Mouse (Mus musculus) CH12.LX (cell line): Measurements from ENCODE around the gene Eef2k.

Source experiments
- CHD1 ChIP-seq: IDR thresholded peaks from 2 replicates; pipeline ENCODE4 v1.6.1; 2012; ENCODE audit warnings: low read depth, low read length, improper control_type of control experiment, inconsistent platforms
- CTCF ChIP-seq, 2 experiments: IDR thresholded peaks in 1 of 2; conservative IDR thresholded peaks in 1 of 2; 2 replicates each; pipeline ENCODE4 v1.5.1; 2011 to 2012; ENCODE audit warnings: low read depth in 2 of 2, low read length in 2 of 2, improper control_type of control experiment in 1 of 2, inconsistent platforms in 1 of 2, mild to moderate bottlenecking in 1 of 2, moderate library complexity in 1 of 2
- EP300 ChIP-seq: IDR thresholded peaks from 2 replicates; pipeline ENCODE4 v1.6.1; 2011; ENCODE audit warnings: low read length, improper control_type of control experiment
- JUND ChIP-seq: conservative IDR thresholded peaks from 2 replicates; pipeline ENCODE4 v1.6.1; 2011; ENCODE audit warnings: low read depth, low read length, improper control_type of control experiment
- MAFK ChIP-seq: IDR thresholded peaks from 2 replicates; pipeline ENCODE4 v1.6.1; 2011; ENCODE audit warnings: low read length, improper control_type of control experiment; ENCODE audit not compliant: insufficient replicate concordance
- NRF1 ChIP-seq: IDR thresholded peaks from 2 replicates; pipeline ENCODE4 v1.6.1; 2014; ENCODE audit warnings: low read depth, mild to moderate bottlenecking, inconsistent platforms, low read length, improper control_type of control experiment, moderate library complexity
- PAX5 ChIP-seq: IDR thresholded peaks from 2 replicates; pipeline ENCODE4 v1.6.1; 2012; ENCODE audit warnings: low read length, inconsistent platforms, mixed read lengths
- POLR2A ChIP-seq: IDR thresholded peaks from 2 replicates; pipeline ENCODE4 v1.6.1; 2011; ENCODE audit warnings: low read depth, mild to moderate bottlenecking, improper control_type of control experiment, low read length
- RAD21 ChIP-seq: IDR thresholded peaks from 2 replicates; pipeline ENCODE4 v1.6.1; 2011; ENCODE audit warnings: low read depth, mild to moderate bottlenecking, low read length, improper control_type of control experiment, moderate library complexity
- RCOR1 ChIP-seq: conservative IDR thresholded peaks from 2 replicates; pipeline ENCODE4 v1.6.1; 2012; ENCODE audit warnings: low read depth, mild to moderate bottlenecking, inconsistent platforms, low read length, improper control_type of control experiment
- TBP ChIP-seq: conservative IDR thresholded peaks from 2 replicates; pipeline ENCODE4 v1.6.1; 2011; ENCODE audit warnings: low read depth, low read length, improper control_type of control experiment
- ZMIZ1 ChIP-seq: IDR thresholded peaks from 2 replicates; pipeline ENCODE4 v1.6.1; 2012; ENCODE audit warnings: low read depth, mild to moderate bottlenecking, inconsistent platforms, low read length, improper control_type of control experiment

DNA sequence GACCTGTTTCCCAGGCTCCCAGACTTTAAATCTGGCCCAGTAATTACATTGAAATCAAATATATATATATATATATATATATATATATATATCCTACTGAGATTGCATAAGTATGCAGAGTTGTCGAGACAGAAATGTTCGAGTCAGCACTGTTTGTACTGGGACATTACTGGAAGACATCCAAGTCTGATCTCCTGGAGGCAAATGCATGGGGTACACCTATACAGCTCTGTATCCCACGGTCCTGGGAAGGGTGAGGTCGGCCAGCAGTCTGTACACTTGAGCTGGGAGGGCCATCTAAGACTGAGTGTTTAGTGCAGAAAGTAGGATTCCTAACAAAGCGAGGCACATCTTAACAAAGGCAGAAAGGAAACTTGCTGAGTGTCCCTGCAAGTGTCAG lies 27.3 kb downstream of the Eef2k start:
- TF ChIP-seq EP300 (no peak), JUND (no peak), CTCF (conservative IDR thresholded peaks at IDR 0.05 in 1 of 2, IDR thresholded peaks at IDR 0.05 in 1 of 2; ENCODE audit: low read depth in 2 of 2, low read length in 2 of 2) (no peak), RAD21 (no peak), TBP (no peak), POLR2A (no peak), RCOR1 (no peak), PAX5 (no peak), CHD1 (no peak), MAFK (no peak), NRF1 (no peak), ZMIZ1 (no peak)
